Mouse (Mus musculus) lung, embryonic 15.5 days (tissue): ENCODE measurements around the gene Rnf185. TPM values are rescaled to one million over a fixed set of nuclear protein-coding genes. Genes with fewer than 3 reads are reported as not detected.

Experiments used
- ATAC-seq: fragments of 200-750 bp; cut with Nextera tagmentation; 2 replicates; pipeline ENCODE4 v1.8.0; 2017; ENCODE audit warnings: moderate number of reproducible peaks, borderline replicate concordance; ENCODE audit not compliant: low FRiP score, low TSS enrichment; ENCODE audit errors: extremely low read depth
- H3K27ac ChIP-seq: fragments of 300-500 bp; sonication (generic); 2 replicates; pipeline ENCODE4 v1.5.1; 2015; ENCODE audit warnings: moderate library complexity, mild to moderate bottlenecking, inconsistent platforms
- H3K27me3 ChIP-seq: fragments of 300-500 bp; sonication (generic); 2 replicates; pipeline ENCODE4 v1.6.1; 2015; ENCODE audit warnings: inconsistent platforms
- H3K36me3 ChIP-seq: fragments of 300-500 bp; sonication (generic); 2 replicates; pipeline ENCODE4 v1.6.1; 2015; ENCODE audit warnings: inconsistent platforms
- H3K4me1 ChIP-seq: fragments of 300-500 bp; sonication (generic); 2 replicates; pipeline ENCODE4 v1.6.1; 2015; ENCODE audit warnings: inconsistent platforms
- H3K4me2 ChIP-seq: fragments of 300-500 bp; sonication (generic); 2 replicates; pipeline ENCODE4 v1.6.1; 2015; ENCODE audit warnings: inconsistent platforms, mild to moderate bottlenecking, moderate library complexity
- H3K4me3 ChIP-seq: fragments of 300-500 bp; sonication (generic); 2 replicates; pipeline ENCODE4 v1.5.1; 2015; ENCODE audit warnings: mild to moderate bottlenecking, inconsistent platforms
- H3K9ac ChIP-seq: fragments of 300-500 bp; sonication (generic); 2 replicates; pipeline ENCODE4 v1.6.1; 2015; ENCODE audit warnings: inconsistent platforms
- H3K9me3 ChIP-seq: fragments of 300-500 bp; sonication (generic); 2 replicates; pipeline ENCODE4 v1.6.1; 2016; ENCODE audit warnings: inconsistent platforms
- WGBS: fragments of 180-500 bp; shearing (Covaris S2); methylation state at CpG from one replicate; pipeline ENCODE4 v1.1.7; 2015; 5-methylcytosine and 5-hydroxymethylcytosine counted together
- polyA plus RNA-seq: library from polyadenylated mRNA; unstranded; fragments of >200 nt; fragmentation: Nextera tagmentation; extraction: Ambion mirVana; gene quantifications from 2 replicates; pipeline ENCODE4 v1.2.1, GENCODE M21; 2015

Gene Rnf185
- polyA plus RNA-seq, 1 experiment from 2014 or later = 29.3 TPM

DNA sequence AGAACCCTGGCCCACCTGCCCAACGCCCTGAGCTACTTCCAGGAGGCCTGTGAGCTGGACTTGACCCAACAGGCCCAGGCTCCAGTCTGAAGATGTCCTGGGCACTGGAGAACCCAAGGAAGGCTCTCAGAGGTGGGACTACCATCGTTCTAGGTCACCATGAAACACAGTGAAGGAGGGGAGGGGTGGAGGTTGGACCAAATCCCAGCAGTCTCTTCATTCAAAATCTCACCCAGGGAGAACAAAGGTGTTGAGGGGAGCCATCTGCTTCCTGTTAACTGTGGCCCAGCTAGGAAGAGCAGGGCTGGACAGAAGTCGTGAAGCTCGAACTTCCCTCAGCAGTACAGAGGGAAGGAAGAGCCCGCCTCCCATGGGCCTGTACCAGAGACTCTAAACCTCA, 62.2 kb downstream of the Rnf185 start:
- Histone ChIP-seq H3K27me3 (no peaks in the 10 kb centered on the region), H3K4me1 (peaks cover 6% of the 10 kb centered on the region; the same call in 1 of the 2 replicates), H3K9ac (no peak overlapping the region), H3K4me3 (no peak overlapping the region), H3K4me2 (no peak overlapping the region), H3K9me3 (no peaks in the 10 kb centered on the region), H3K27ac (no peak overlapping the region), H3K36me3 (peaks cover 3% of the 10 kb centered on the region; the same call in 1 of the 2 replicates)
- 76% methylated on average over 5 of the region's 5 CpGs for WGBS
- no peak for ATAC-seq

DNA sequence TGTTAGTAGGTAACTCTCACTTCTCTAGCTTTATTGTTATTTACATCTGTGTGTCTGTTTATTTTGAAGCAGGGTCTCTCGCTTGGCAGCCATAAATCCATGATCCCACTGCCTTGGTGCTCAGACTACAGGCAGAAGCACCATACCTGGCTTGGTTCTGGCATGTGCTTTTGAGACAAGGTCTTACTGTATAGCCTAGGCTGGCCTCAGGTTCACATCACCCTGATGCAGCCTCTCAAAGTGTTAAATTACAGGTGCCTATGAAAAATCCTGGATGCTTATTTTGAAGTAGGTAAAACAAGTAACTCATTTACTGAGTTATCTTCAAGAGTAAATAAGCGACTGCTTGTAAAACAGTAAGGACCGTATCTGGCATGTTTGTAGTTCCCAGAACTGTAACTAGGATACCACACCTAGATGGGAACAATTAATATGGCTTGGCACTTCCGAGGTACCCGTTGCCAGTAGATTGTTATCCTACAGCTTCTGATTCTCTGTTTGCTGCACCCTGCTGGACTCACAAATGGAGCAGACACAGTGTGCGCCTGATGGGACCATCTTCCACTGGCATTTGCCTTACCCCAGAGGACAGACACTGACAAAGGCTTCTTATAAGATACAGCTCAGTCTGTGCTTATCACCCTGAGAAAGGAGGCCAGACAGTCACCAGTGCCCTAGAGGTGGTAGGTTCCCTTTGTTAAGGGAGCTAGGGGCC, 64.5 kb downstream of the Rnf185 start:
- Histone ChIP-seq H3K27ac (no peak overlapping the region), H3K4me3 (no peak overlapping the region), H3K27me3 (no peaks in the 10 kb centered on the region), H3K9me3 (no peaks in the 10 kb centered on the region), H3K4me1 (peaks cover 3% of the 10 kb centered on the region; the same call in 1 of the 2 replicates), H3K36me3 (peaks cover 14% of the 10 kb centered on the region), H3K9ac (no peak overlapping the region), H3K4me2 (no peak overlapping the region)
- 71% methylated on average over 6 of the region's 6 CpGs for WGBS
- ATAC-seq = no peak

DNA sequence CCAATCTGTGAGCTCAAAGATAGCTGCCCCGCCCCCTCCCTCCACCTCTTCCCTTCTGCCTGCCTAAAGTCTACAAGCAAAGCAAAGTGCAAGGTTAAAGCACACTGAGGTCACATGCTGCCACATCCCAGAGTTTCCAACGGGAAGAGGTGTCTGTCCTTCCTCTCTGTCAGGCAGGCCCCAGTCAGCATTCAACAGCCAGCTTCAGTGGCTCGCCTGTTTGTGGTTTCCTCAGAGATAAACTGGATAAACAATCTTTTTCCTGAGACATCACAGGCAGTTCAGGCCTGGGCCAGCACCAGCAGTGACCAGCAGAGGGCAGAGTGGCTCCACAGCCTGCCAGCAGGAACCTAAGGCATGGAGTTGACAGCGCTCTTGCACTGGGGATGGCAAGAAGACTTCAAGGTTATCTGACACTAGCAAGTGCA, 65.2 kb downstream of the Rnf185 start:
- H3K36me3 ChIP-seq = peaks cover 16% of the 10 kb centered on the region
- H3K27me3 ChIP-seq = no peaks in the 10 kb centered on the region
- no peaks in the 10 kb centered on the region for H3K9me3 ChIP-seq
- H3K27ac ChIP-seq = no peak overlapping the region
- peak; percentile 78 for ATAC-seq
- no peak overlapping the region for H3K4me2 ChIP-seq
- no peaks in the 10 kb centered on the region for H3K4me1 ChIP-seq
- WGBS = 13% methylated on average over 4 of the region's 4 CpGs
- no peak overlapping the region for H3K9ac ChIP-seq
- no peak overlapping the region for H3K4me3 ChIP-seq

DNA sequence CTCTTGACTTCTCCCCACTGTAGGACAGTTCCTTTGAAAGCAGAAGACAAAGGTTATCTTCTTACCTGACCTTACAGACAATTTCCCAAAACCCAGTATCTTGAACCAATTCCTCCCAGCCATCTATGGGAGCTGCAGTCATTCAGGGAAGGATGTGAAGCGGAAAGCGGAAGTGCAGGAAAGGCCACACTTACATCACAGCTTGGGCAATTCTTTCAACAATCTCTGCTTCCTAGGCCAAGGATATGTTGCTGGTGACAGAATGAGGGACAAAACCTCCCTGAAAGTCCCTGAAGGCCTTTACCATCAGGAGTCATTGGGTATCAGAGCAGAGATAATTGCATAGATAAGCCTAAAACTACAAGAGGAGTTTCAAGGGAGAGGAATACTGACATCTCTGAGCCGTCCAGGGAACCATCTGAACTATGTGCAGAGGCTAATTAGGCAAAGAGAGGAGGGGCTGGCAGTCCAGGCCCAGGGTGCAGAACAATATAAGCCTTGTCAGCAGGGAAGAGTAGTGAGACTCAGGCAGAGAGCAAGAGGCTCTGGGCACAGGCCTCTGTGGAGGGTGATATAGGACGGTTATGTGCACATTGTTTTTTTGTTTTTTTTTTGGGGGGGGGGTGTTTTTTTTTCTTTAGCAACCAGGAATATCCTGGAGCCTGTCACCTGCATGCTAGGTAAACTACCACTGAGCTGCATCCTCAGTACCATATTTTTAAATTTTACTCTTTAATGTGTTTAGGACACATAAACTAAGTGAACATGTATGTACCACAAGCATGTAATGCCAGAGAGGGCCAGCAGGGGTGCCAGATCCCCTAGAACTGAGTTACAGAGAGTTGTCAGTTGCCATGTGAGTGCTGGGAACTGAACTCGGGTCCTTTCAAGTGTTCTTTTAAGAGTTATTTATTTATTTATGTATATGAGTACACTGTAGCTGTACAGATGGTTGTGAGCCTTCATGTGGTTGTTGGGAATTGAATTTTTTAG, 69.3 kb downstream of the Rnf185 start:
- H3K4me3 ChIP-seq = no peak overlapping the region
- H3K27me3 ChIP-seq = no peaks in the 10 kb centered on the region
- no peaks in the 10 kb centered on the region for H3K4me1 ChIP-seq
- H3K27ac ChIP-seq = no peak overlapping the region
- H3K4me2 ChIP-seq = no peak overlapping the region
- WGBS = 88% methylated on average over 5 of the region's 5 CpGs
- no peak for ATAC-seq
- H3K9me3 ChIP-seq = no peaks in the 10 kb centered on the region
- H3K9ac ChIP-seq = no peak overlapping the region
- H3K36me3 ChIP-seq = peaks cover 16% of the 10 kb centered on the region; the same call in 1 of the 2 replicates

DNA sequence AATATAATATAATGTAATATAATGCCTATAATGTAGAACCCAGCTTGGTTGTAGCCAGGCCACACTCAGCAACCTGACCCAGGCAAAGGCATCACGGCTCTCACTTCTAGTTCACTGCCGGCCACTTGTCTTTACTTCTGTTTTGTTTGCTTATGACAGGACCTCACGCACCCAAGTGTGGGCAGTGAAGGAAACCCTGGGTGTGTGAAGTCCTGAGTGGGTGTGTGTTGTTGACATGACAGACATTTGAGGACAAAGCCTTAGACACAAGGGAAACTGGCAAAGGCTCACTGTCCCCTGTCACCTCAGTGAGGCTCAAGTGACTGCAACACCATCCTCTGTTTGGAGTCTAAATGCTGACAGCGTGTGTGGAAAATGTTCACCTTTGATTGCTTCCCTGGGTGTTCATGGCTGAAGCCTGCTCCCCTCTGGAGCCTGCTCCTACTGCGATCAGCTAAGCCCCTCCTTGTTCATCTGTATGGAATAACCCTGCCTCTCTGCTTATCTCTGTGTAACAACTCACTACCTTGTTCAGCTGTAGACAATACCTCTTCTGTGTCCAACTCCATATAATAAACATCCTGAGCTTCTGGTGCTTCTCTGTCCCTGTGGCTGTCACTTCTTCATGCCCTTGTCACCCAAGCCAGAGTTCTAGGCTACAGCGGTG, 70.9 kb downstream of the Rnf185 start:
- Histone ChIP-seq H3K4me3 (no peak overlapping the region), H3K9ac (no peak overlapping the region)

DNA sequence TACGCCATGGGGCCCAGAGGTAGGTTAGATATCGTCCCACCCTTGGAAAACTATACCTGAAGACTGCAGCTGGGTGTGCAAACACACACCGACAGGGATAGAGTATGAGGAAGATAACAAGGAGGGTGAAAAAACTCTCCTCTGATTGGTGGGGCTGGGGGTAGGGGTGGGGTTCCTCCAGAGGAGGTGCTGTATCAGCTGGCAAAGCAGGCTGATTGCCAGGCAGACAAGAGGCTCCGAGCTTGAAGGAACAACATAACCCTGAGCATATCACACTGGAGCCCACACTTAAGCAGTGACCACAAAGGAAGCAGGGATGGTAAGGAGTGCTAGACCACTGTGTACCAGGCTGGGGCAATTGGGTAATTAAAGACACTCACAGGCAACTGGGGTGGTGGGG, 72.7 kb downstream of the Rnf185 start:
- ATAC-seq = no peak
- 62% methylated on average over 4 of the region's 4 CpGs for WGBS
- no peak overlapping the region for H3K9ac ChIP-seq
- H3K4me1 ChIP-seq = peaks cover 6% of the 10 kb centered on the region
- H3K27ac ChIP-seq = no peak overlapping the region
- H3K27me3 ChIP-seq = no peaks in the 10 kb centered on the region
- no peak overlapping the region for H3K4me2 ChIP-seq
- H3K4me3 ChIP-seq = no peak overlapping the region
- no peaks in the 10 kb centered on the region for H3K9me3 ChIP-seq
- H3K36me3 ChIP-seq = peaks cover 14% of the 10 kb centered on the region; the same call in 1 of the 2 replicates

More for the DNA sequence above, 70.9 kb downstream of the Rnf185 start:
- ATAC-seq = no peak
- H3K4me2 ChIP-seq = no peak overlapping the region
- no peak overlapping the region for H3K27ac ChIP-seq
- H3K4me1 ChIP-seq = no peaks in the 10 kb centered on the region
- H3K9me3 ChIP-seq = no peaks in the 10 kb centered on the region
- 74% methylated on average over 6 of the region's 6 CpGs for WGBS
- no peaks in the 10 kb centered on the region for H3K27me3 ChIP-seq
- peaks cover 16% of the 10 kb centered on the region; the same call in 1 of the 2 replicates for H3K36me3 ChIP-seq

DNA sequence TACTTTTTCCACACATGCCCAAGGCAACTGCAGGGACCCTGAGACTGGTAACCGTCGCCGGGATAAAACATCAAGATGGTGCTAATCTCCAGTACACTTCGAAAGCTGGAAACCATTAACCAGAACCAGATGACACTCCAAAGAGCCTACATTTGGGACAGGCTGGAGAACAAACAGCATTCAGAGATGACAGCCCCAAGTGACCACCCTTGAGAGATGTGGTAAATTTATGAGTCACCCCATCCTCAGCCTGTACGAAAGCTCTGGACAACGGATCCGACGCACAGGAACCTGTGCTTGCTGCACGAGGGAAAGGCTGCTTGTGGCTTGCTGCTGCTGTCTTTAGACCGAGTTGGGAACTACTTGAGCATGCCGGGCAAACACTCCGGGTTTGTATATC, 77.4 kb downstream of the Rnf185 start:
- 60% methylated on average over 12 of the region's 12 CpGs for WGBS
- peak overlapping the region; percentile 35; the same call in 1 of the 2 replicates for H3K4me2 ChIP-seq
- H3K9me3 ChIP-seq = no peaks in the 10 kb centered on the region
- H3K9ac ChIP-seq = no peak overlapping the region
- peaks cover 41% of the 10 kb centered on the region for H3K4me1 ChIP-seq
- no peaks in the 10 kb centered on the region for H3K27me3 ChIP-seq
- no peak overlapping the region for H3K4me3 ChIP-seq
- ATAC-seq = no peak
- H3K27ac ChIP-seq = peak overlapping the region; percentile 76; the same call in 1 of the 2 replicates
- H3K36me3 ChIP-seq = no peaks in the 10 kb centered on the region

DNA sequence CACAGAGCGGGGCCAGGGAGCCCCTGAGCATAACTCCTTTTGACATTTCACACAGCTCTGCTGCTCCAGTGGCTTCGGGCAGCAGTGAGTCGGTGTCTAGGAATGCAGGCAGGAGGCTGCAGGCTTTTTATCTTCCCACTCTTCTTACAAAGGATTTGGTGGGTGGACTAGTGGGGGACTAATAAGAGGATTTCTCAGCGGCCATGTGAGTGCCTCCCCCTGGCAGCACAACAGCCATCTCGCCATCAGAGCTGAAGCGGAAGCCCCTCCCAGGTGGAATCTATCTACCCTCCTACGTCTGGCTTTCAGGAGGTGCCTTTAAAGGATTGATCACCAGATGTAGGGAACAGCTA, 77.9 kb downstream of the Rnf185 start:
- H3K4me3 ChIP-seq = no peak overlapping the region
- H3K27ac ChIP-seq = peak overlapping the region; percentile 76
- no peaks in the 10 kb centered on the region for H3K9me3 ChIP-seq
- H3K9ac ChIP-seq = no peak overlapping the region
- WGBS = 24% methylated on average over 7 of the region's 7 CpGs
- H3K4me2 ChIP-seq = peak overlapping the region; percentile 35; the same call in 1 of the 2 replicates
- H3K4me1 ChIP-seq = peaks cover 46% of the 10 kb centered on the region
- no peaks in the 10 kb centered on the region for H3K27me3 ChIP-seq
- H3K36me3 ChIP-seq = no peaks in the 10 kb centered on the region
- ATAC-seq = no peak

DNA sequence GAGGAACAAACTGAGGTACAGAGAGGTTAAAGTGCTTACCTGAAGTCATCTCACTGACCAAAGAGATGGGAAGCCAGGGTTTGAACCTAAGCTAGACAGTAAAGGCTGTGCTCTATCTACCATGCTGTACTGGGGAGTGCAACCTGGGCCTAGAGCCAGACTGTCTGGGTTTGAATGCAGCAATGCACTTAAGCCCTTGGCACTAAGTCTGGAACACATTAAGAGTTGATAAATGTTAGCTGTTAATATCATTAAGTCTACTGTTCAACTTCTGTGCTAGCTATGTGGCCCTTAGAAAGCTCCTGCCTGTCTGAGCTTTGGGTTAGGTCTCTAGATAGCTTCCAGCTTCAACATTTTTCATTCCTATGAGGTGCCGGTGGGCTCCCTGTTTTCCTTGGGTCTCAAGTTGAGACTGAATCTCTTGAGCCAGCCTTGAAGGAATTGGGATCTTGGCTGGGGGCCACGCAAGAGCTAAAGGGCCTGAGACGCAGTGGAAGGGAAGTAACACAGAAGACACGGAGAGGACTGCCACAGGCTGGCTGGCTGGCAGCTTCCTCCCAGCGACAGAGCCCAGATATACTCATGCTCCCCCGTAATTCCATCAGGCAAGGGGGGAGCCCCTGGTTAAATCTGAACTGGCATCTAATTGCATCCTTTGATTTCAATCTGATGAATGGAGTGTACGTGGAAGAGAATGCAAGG, 78.4 kb downstream of the Rnf185 start:
- 0 out of 2 replicates have a peak, but pooled peaks have one; percentile 19 for ATAC-seq

DNA sequence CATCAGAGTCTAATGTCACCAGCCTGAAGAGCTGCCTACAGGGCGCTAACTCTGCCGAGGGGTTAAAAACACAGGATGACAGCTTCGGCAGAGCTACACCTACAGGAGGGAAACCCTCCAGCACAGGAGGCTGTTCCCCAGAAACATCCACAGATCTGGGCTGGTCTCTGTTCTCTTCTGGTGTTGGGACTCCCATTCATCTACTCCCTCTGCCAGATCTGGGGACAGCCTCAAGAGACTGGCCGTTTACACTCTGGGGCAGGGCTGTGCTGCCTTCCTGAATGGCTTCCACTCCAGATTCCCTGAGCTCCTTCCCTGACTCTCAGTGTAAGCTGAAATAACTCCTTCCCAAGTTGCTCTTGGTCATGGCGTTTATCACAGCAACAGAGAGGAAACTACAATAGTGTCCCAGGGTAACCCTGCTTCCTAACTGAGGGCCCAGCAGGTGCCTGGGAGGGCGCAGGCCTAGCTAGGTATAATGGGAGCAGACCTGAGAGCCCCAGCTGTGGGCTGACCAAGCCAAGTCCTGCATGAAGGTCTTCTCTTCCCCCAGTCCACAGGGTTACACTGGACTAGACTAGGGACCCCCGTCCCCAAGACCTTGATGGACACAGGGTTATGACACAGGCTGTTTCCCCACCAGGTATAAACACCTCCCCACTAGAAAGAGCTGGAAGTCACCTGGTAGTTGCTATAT, 80.4 kb downstream of the Rnf185 start:
- peak; percentile 27; the same call in 1 of the 2 replicates for ATAC-seq
- WGBS = 18% methylated on average over 7 of the region's 7 CpGs
- no peaks in the 10 kb centered on the region for H3K9me3 ChIP-seq
- H3K27me3 ChIP-seq = no peaks in the 10 kb centered on the region
- peaks cover 53% of the 10 kb centered on the region for H3K4me1 ChIP-seq
- peak overlapping the region; percentile 69 for H3K27ac ChIP-seq
- H3K4me3 ChIP-seq = peak overlapping the region; percentile 52
- H3K4me2 ChIP-seq = peak overlapping the region; percentile 93
- no peaks in the 10 kb centered on the region for H3K36me3 ChIP-seq
- H3K9ac ChIP-seq = peak overlapping the region; percentile 49

More for the DNA sequence above, 78.4 kb downstream of the Rnf185 start:
- Histone ChIP-seq H3K9me3 (no peaks in the 10 kb centered on the region), H3K4me2 (peak overlapping the region; percentile 35; the same call in 1 of the 2 replicates), H3K9ac (no peak overlapping the region), H3K36me3 (no peaks in the 10 kb centered on the region), H3K4me1 (peaks cover 51% of the 10 kb centered on the region), H3K27me3 (no peaks in the 10 kb centered on the region), H3K27ac (peak overlapping the region; percentile 76), H3K4me3 (no peak overlapping the region)
- WGBS = 32% methylated on average over 7 of the region's 7 CpGs
